In the genomic region with DNA sequence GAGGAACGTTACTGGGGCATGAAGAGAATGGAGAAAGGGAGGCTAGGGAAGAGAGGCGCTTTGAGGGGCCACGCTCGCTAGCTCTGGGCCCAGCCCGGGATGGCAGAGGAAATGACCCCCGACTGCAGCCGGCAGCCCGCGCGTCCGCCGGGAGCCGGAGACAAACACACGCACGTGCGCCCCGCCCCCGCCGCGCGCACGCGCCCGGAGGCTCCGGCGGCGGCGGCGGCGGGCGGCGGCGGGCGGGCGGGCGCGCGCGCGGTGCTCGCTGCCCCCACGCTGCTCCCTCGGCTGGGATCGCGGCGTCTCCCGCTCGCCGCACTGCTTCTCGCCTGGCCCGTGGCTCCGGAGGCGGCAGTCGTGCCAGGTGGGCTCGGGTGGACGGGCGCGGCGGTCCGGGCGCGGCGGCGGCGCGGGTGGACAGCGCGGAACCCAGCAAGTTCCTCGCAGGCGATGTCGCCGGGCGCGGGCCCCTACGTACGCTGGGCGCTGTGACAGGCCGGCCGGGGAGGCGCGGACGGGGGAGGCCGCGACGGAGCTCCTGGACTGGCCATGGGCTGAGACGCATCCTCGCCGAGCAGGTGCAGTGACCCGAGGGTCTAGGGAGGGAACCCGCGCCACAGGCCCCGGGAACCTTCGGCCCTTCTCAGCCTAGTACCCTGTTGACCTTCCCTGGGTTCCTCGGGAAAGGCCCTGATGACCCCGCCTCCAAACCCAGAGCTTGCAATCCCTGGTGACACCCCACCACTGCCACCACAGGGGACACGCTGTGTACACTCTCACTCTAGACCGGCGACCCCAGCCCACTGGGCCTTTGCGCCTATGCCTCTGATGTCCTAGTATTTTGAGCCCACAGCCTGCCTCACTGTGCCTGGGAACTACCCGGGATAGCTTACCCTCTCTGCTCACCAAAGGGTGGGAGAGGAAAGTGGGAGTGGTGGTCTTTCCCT, we compare ENCODE assay signal across 8 mouse cellular contexts. TPM values are rescaled to one million over a fixed set of nuclear protein-coding genes. Genes with fewer than 3 reads are reported as not detected.
A peak's percentile ranks its signal among the peaks of the same experiment; 100 is the strongest.
DNase-seq lines count a peak whose midpoint lies in the region; ATAC-seq and TF ChIP-seq lines count a peak whose summit lies in the region.

A gene (plus strand): TSS at position 238 of the 950 bp plus-strand sequence.

- WGBS in spleen, adult 2 months = 3% methylated on average over 73 of the region's 100 CpGs
- 2% methylated on average over 98 of the region's 100 CpGs for WGBS in cerebellum, adult 2 months
- WGBS in forebrain, postnatal 0 days = 1% methylated on average over 65 of the region's 100 CpGs
- WGBS in hindbrain, embryonic 13.5 days = 1% methylated on average over 75 of the region's 100 CpGs

- no peaks in the 10 kb centered on the region for H3K9me3 ChIP-seq in forebrain, postnatal 0 days (ENCODE audit: low read length)
- no peaks in the 10 kb centered on the region for H3K9me3 ChIP-seq in hindbrain, embryonic 13.5 days

- ATAC-seq in forebrain, postnatal 0 days = peak; percentile 73
- ATAC-seq in hindbrain, embryonic 13.5 days (ENCODE audit: low FRiP score) = peak; percentile 77
- peak; percentile 48 for ATAC-seq in megakaryocyte-erythroid progenitor cell, adult 5-6 weeks (replicated peaks; ENCODE audit: low FRiP score, low TSS enrichment, poor library complexity, severe bottlenecking)

- intact Hi-C loops in left cerebral cortex, postnatal 4 days (cut with DNase I) = no loop called here

- no peak for TF ChIP-seq CTCF in spleen, adult 2 months (IDR thresholded peaks at IDR 0.05; ENCODE audit: extremely low read depth, insufficient read depth, insufficient read length, insufficient replicate concordance)
- no peak for TF ChIP-seq CTCF in cerebellum, adult 2 months (IDR thresholded peaks at IDR 0.05; ENCODE audit: borderline replicate concordance, insufficient read depth, low read depth, low read length)
- TF ChIP-seq CTCF in forebrain, postnatal 0 days (IDR thresholded peaks at IDR 0.05; ENCODE audit: low read depth) = no peak

- DNase-seq in spleen, adult 2 months (ENCODE audit: low read depth in 1 of 2, low spot score in 2 of 2) = peak in 1 of 2 experiments; percentile 33
- no peak for DNase-seq in spleen, adult 12 weeks (ENCODE audit: low spot score)
- DNase-seq in cerebellum, adult 2 months = peak; percentile 69 to 82
- DNase-seq in forebrain, postnatal 0 days = peak; percentile 62
- peak; percentile 54 for DNase-seq in left cerebral cortex, postnatal 4 days
- DNase-seq in thymus, postnatal 25 days = peak; percentile 61

- H3K4me2 ChIP-seq in forebrain, postnatal 0 days (ENCODE audit: low read depth) = peak within 1 kb of the TSS; percentile 85
- peak within 1 kb of the TSS; percentile 91 for H3K4me2 ChIP-seq in hindbrain, embryonic 13.5 days

- H3K27me3 ChIP-seq in spleen, adult 2 months (ENCODE audit: control insufficient read depth, insufficient read depth, low read length) = peaks cover 5% of the 10 kb centered on the region
- no peaks in the 10 kb centered on the region for H3K27me3 ChIP-seq in cerebellum, adult 2 months (ENCODE audit: control insufficient read depth, insufficient read depth, low read length)
- no peaks in the 10 kb centered on the region for H3K27me3 ChIP-seq in forebrain, postnatal 0 days (ENCODE audit: insufficient read depth, low read length)
- peaks cover 8% of the 10 kb centered on the region; the same call in 1 of the 2 replicates for H3K27me3 ChIP-seq in hindbrain, embryonic 13.5 days

- no peaks in the 10 kb centered on the region for H3K36me3 ChIP-seq in spleen, adult 2 months (ENCODE audit: control insufficient read depth, insufficient read depth, low read length)
- H3K36me3 ChIP-seq in forebrain, postnatal 0 days (ENCODE audit: insufficient read depth) = peaks cover 9% of the 10 kb centered on the region
- H3K36me3 ChIP-seq in hindbrain, embryonic 13.5 days = peaks cover 25% of the 10 kb centered on the region

- peak within 1 kb of the TSS; percentile 78 for H3K4me3 ChIP-seq in spleen, adult 2 months (ENCODE audit: extremely low read depth, insufficient read depth, insufficient read length)
- peak within 1 kb of the TSS; percentile 87 for H3K4me3 ChIP-seq in cerebellum, adult 2 months (replicated peaks; ENCODE audit: insufficient read depth, low read depth, low read length)
- peak within 1 kb of the TSS; percentile 76 for H3K4me3 ChIP-seq in forebrain, postnatal 0 days (ENCODE audit: low read depth, low read length)
- peak within 1 kb of the TSS; percentile 76 for H3K4me3 ChIP-seq in hindbrain, embryonic 13.5 days

- H3K27ac ChIP-seq in spleen, adult 2 months (ENCODE audit: insufficient read depth, low read length) = no peak within 1 kb of the TSS
- peak within 1 kb of the TSS; percentile 82; the same call in 1 of the 2 replicates for H3K27ac ChIP-seq in cerebellum, adult 2 months (ENCODE audit: insufficient read depth, low read length)
- H3K27ac ChIP-seq in forebrain, postnatal 0 days (ENCODE audit: low read depth, low read length) = peak within 1 kb of the TSS; percentile 54
- H3K27ac ChIP-seq in hindbrain, embryonic 13.5 days = peak within 1 kb of the TSS; percentile 78

- no peak for TF ChIP-seq POLR2A in spleen, adult 2 months (IDR thresholded peaks at IDR 0.05; ENCODE audit: low read depth, low read length)
- TF ChIP-seq POLR2A in cerebellum, adult 2 months (IDR thresholded peaks at IDR 0.05; ENCODE audit: borderline replicate concordance, insufficient read depth, low read length) = peak; percentile 55

- peaks cover 7% of the 10 kb centered on the region for H3K4me1 ChIP-seq in spleen, adult 2 months (ENCODE audit: control insufficient read depth, insufficient read depth, insufficient read length)
- H3K4me1 ChIP-seq in cerebellum, adult 2 months (ENCODE audit: control insufficient read depth, insufficient read depth, low read length) = peaks cover 34% of the 10 kb centered on the region
- peaks cover 15% of the 10 kb centered on the region for H3K4me1 ChIP-seq in forebrain, postnatal 0 days (ENCODE audit: insufficient read depth)
- H3K4me1 ChIP-seq in hindbrain, embryonic 13.5 days (replicated peaks) = peaks cover 48% of the 10 kb centered on the region

- peak within 1 kb of the TSS; percentile 75 for H3K9ac ChIP-seq in forebrain, postnatal 0 days
- H3K9ac ChIP-seq in hindbrain, embryonic 13.5 days = peak within 1 kb of the TSS; percentile 89

RNA-seq across cellular contexts. Expression of the gene that starts here (rescaled TPM):
- polyA plus RNA-seq in spleen, adult 2 months (2012; rRNA removed) = 6.2 and 8.3 TPM in 2 replicates
- 50.8 and 53.5 TPM in 2 replicates for polyA plus RNA-seq in cerebellum, adult 2 months (2012; rRNA removed)
- 20.4 and 22.0 TPM in 2 replicates for total RNA-seq in forebrain, postnatal 0 days (2014; rRNA removed)
- 9.4 and 12.1 TPM in 2 replicates for polyA plus RNA-seq in forebrain, postnatal 0 days (2015; fragmentation: Nextera tagmentation; extraction: Ambion mirVana)
- polyA plus RNA-seq in hindbrain, embryonic 13.5 days (2015; fragmentation: Nextera tagmentation; extraction: Ambion mirVana) = 12.0 and 13.8 TPM in 2 replicates
- total RNA-seq in left cerebral cortex, postnatal 4 days (2021) = 10 to 100 TPM; 23.6 to 25.8 TPM
- 1.3 and 2.3 TPM in 2 replicates for total RNA-seq in megakaryocyte-erythroid progenitor cell, adult 5-6 weeks (2014; fragmentation: Nextera tagmentation)
- total RNA-seq in megakaryocyte-erythroid progenitor cell, adult 5-6 weeks (2017) = 0.66 and 1.9 TPM in 2 replicates
